ENCODE assay signal across 7 mouse cellular contexts in genomic region chr16:30977186-30977585, GRCm38 (mm10).
A peak's percentile ranks its signal among the peaks of the same experiment; 100 is the strongest.
DNase-seq lines count a peak whose midpoint lies in the region; ATAC-seq and TF ChIP-seq lines count a peak whose summit lies in the region.

No protein-coding gene starts in this region.

- intact Hi-C loops in heart, adult 2 months (cut with DNase I), result loop anchor here (1.0 to 5.0 kb wide), 6 partner anchors 32 to 380 kb away; no protein-coding TSS in a partner anchor

- no peaks in the 10 kb centered on the region for H3K36me3 ChIP-seq in embryonic facial prominence, embryonic 13.5 days
- no peaks in the 10 kb centered on the region for H3K36me3 ChIP-seq in heart, adult 2 months (ENCODE audit: control insufficient read depth, insufficient read depth, low read length)
- no peaks in the 10 kb centered on the region for H3K36me3 ChIP-seq in limb, embryonic 13.5 days
- H3K36me3 ChIP-seq in midbrain, embryonic 16.5 days (ENCODE audit: control insufficient read depth, insufficient read depth, low read length), result no peaks in the 10 kb centered on the region

- peak; percentile 64; the same call in 1 of the 2 replicates for TF ChIP-seq POLR2A in heart, adult 2 months (IDR thresholded peaks at IDR 0.05; ENCODE audit: insufficient read depth, low read depth, low read length)

- H3K9ac ChIP-seq in embryonic facial prominence, embryonic 13.5 days, result no peak overlapping the region
- no peak overlapping the region for H3K9ac ChIP-seq in heart, adult 2 months (ENCODE audit: low read depth, low read length)
- no peak overlapping the region for H3K9ac ChIP-seq in limb, embryonic 13.5 days
- no peak overlapping the region for H3K9ac ChIP-seq in midbrain, embryonic 16.5 days (ENCODE audit: low read depth, low read length)

- H3K27me3 ChIP-seq in embryonic facial prominence, embryonic 13.5 days, result no peaks in the 10 kb centered on the region
- no peaks in the 10 kb centered on the region for H3K27me3 ChIP-seq in heart, adult 2 months (ENCODE audit: control insufficient read depth, insufficient read depth, low read length)
- no peaks in the 10 kb centered on the region for H3K27me3 ChIP-seq in limb, embryonic 13.5 days
- H3K27me3 ChIP-seq in midbrain, embryonic 16.5 days (ENCODE audit: control insufficient read depth, insufficient read depth, low read depth, low read length), result no peaks in the 10 kb centered on the region

- ATAC-seq in embryonic facial prominence, embryonic 13.5 days (ENCODE audit: insufficient number of reproducible peaks, insufficient read depth, low FRiP score, low TSS enrichment, low read depth), result peak; percentile 87
- ATAC-seq in limb, embryonic 13.5 days (ENCODE audit: low FRiP score, low read depth), result peak; percentile 93
- ATAC-seq in midbrain, embryonic 16.5 days, result peak; percentile 92

- DNase-seq in adrenal gland, postnatal 25 days, result peak; percentile 93
- peak; percentile 92 for DNase-seq in heart, adult 2 months
- peak; percentile 96 to 98 for DNase-seq in kidney, adult 8-10 months
- peak; percentile 74 to 93 for DNase-seq in spleen, postnatal 10 days (ENCODE audit: low spot score in 2 of 2)

- H3K79me2 ChIP-seq in heart, adult 2 months (replicated peaks; ENCODE audit: control insufficient read depth, insufficient read depth, low read length), result no peaks in the 10 kb centered on the region

- no peak overlapping the region for H3K4me3 ChIP-seq in embryonic facial prominence, embryonic 13.5 days
- no peak overlapping the region for H3K4me3 ChIP-seq in heart, adult 2 months
- H3K4me3 ChIP-seq in limb, embryonic 13.5 days, result no peak overlapping the region
- H3K4me3 ChIP-seq in midbrain, embryonic 16.5 days (ENCODE audit: low read depth, low read length), result no peak overlapping the region

- 2% methylated on average over 3 of the region's 3 CpGs for WGBS in embryonic facial prominence, embryonic 13.5 days
- WGBS in heart, adult 2 months, result 0% methylated on average over 3 of the region's 3 CpGs
- WGBS in limb, embryonic 13.5 days, result 1% methylated on average over 3 of the region's 3 CpGs
- WGBS in midbrain, embryonic 16.5 days, result 5% methylated on average over 3 of the region's 3 CpGs

- peak; percentile 100 for TF ChIP-seq EP300 in heart, adult 2 months (IDR thresholded peaks at IDR 0.05; ENCODE audit: insufficient read depth, low read depth, low read length)

- peak overlapping the region; percentile 14; the same call in 1 of the 2 replicates for H3K4me2 ChIP-seq in embryonic facial prominence, embryonic 13.5 days
- peak overlapping the region; percentile 27; the same call in 1 of the 2 replicates for H3K4me2 ChIP-seq in limb, embryonic 13.5 days (replicated peaks)
- no peak overlapping the region; the same call in 1 of the 2 replicates for H3K4me2 ChIP-seq in midbrain, embryonic 16.5 days (ENCODE audit: low read length)

- TF ChIP-seq CTCF in heart, adult 2 months (IDR thresholded peaks at IDR 0.05), result no peak; the same call in 1 of the 2 replicates

- H3K27ac ChIP-seq in embryonic facial prominence, embryonic 13.5 days, result no peak overlapping the region
- peak overlapping the region; percentile 58 for H3K27ac ChIP-seq in heart, adult 2 months
- H3K27ac ChIP-seq in limb, embryonic 13.5 days, result no peak overlapping the region
- no peak overlapping the region for H3K27ac ChIP-seq in midbrain, embryonic 16.5 days (ENCODE audit: low read length)

- peaks cover 57% of the 10 kb centered on the region for H3K4me1 ChIP-seq in embryonic facial prominence, embryonic 13.5 days
- peaks cover 26% of the 10 kb centered on the region for H3K4me1 ChIP-seq in heart, adult 2 months (ENCODE audit: control insufficient read depth, insufficient read depth, low read length)
- H3K4me1 ChIP-seq in limb, embryonic 13.5 days, result peaks cover 11% of the 10 kb centered on the region
- H3K4me1 ChIP-seq in midbrain, embryonic 16.5 days (ENCODE audit: control insufficient read depth, insufficient read depth, low read length), result peaks cover 10% of the 10 kb centered on the region; the same call in 1 of the 2 replicates

- H3K9me3 ChIP-seq in embryonic facial prominence, embryonic 13.5 days, result no peaks in the 10 kb centered on the region
- H3K9me3 ChIP-seq in limb, embryonic 13.5 days, result no peaks in the 10 kb centered on the region
- no peaks in the 10 kb centered on the region for H3K9me3 ChIP-seq in midbrain, embryonic 16.5 days (replicated peaks; ENCODE audit: control insufficient read depth, low read length, poor library complexity, severe bottlenecking)
